Mouse (Mus musculus) adrenal gland, postnatal 4 days (tissue): ENCODE measurements around the gene Olfr1415. TPM values are rescaled to one million over a fixed set of nuclear protein-coding genes. Genes with fewer than 3 reads are reported as not detected.
A peak's percentile ranks its signal among the peaks of the same experiment; 100 is the strongest.
"Not testable (repeated sequence)": the region's sequence is repeated elsewhere in the genome, so short reads cannot be mapped to it uniquely, and the experiment has no call there.

ENCODE experiments used
- DNase-seq, 2 experiments: peaks; one replicate each; pipeline ENCODE4 v3.0.0; 2021 to 2022; ENCODE audit warnings: low spot score in 2 of 2, mixed read lengths in 2 of 2
- long read RNA-seq, 2 experiments: library from polyadenylated mRNA; stranded (forward); transcript quantifications; one replicate each; pipeline ENCODE4 v2.0.0; 2021
- total RNA-seq, 2 experiments: library from RNA; stranded (reverse); gene quantifications; 2 replicates each; pipeline ENCODE4 v1.2.3; 2021

Olfr1415 gene
- not detected for total RNA-seq
- long read RNA-seq, experiment 1: 0 reads
- long read RNA-seq, experiment 2: 0 reads

- no peak for DNase-seq
Measured at GRCm38 (mm10) chr1:92496001-92496400, at the start of gene Olfr1415. TSS of gene Olfr1415 (minus strand) at chr1:92496101.

GRCm38 (mm10) chr1:92539071-92539470 lies 43.2 kb upstream of the Olfr1415 start:
- no peak for DNase-seq

- DNase-seq: no peak
Measured at GRCm38 (mm10) chr1:92536972-92537371, 41.1 kb upstream of the Olfr1415 start.

GRCm38 (mm10) chr1:92523764-92524163 lies 27.9 kb upstream of the Olfr1415 start:
- DNase-seq: no peak

GRCm38 (mm10) chr1:92521376-92521775 lies 25.5 kb upstream of the Olfr1415 start:
- no peak for DNase-seq

GRCm38 (mm10) chr1:92519046-92519445 lies 23.1 kb upstream of the Olfr1415 start:
- DNase-seq: no peak

- no peak for DNase-seq
Measured at GRCm38 (mm10) chr1:92518561-92518960, 22.7 kb upstream of the Olfr1415 start, which contains the start of gene Olfr1414. TSS of gene Olfr1414 (minus strand) at chr1:92518661.

- no peak for DNase-seq
Measured at GRCm38 (mm10) chr1:92515390-92515789, 19.5 kb upstream of the Olfr1415 start.

GRCm38 (mm10) chr1:92511646-92512045 lies 15.7 kb upstream of the Olfr1415 start:
- not testable (repeated sequence) for DNase-seq

- no peak for DNase-seq
Measured at GRCm38 (mm10) chr1:92485013-92485412, 10.9 kb downstream of the Olfr1415 start, which contains the start of gene Olfr1416. TSS of gene Olfr1416 (minus strand) at chr1:92485113.

GRCm38 (mm10) chr1:92474066-92474578 lies 21.8 kb downstream of the Olfr1415 start:
- no peak for DNase-seq

- DNase-seq: peak; percentile 88 to 89
Measured at GRCm38 (mm10) chr1:92473165-92474041, 22.5 kb downstream of the Olfr1415 start, which contains the start of gene Ndufa10. TSS of gene Ndufa10 (minus strand) at chr1:92473860.

- no peak for DNase-seq
Measured at GRCm38 (mm10) chr1:92468891-92469290, 27.0 kb downstream of the Olfr1415 start.

GRCm38 (mm10) chr1:92458416-92458815 lies 37.5 kb downstream of the Olfr1415 start:
- DNase-seq: no peak

GRCm38 (mm10) chr1:92457758-92458157 lies 38.1 kb downstream of the Olfr1415 start:
- DNase-seq: no peak

GRCm38 (mm10) chr1:92453751-92454445 lies 42.0 kb downstream of the Olfr1415 start:
- no peak for DNase-seq

GRCm38 (mm10) chr1:92448293-92448692 lies 47.6 kb downstream of the Olfr1415 start:
- no peak for DNase-seq

- peak in 1 of 2 experiments; percentile 18 for DNase-seq
Measured at GRCm38 (mm10) chr1:92441453-92442063, 54.3 kb downstream of the Olfr1415 start.

GRCm38 (mm10) chr1:92440066-92440750 lies 55.7 kb downstream of the Olfr1415 start:
- DNase-seq: no peak
